Mouse (Mus musculus) cerebral cortex, adult 2 months (tissue): ENCODE measurements around the gene Olfr19.

Experiments used
- WGBS: fragments of 180-500 bp; shearing (Covaris S2); methylation state at CpG from one replicate; pipeline ENCODE4 v1.1.7; 2018; 5-methylcytosine and 5-hydroxymethylcytosine counted together

Olfr19 gene

GRCm38 (mm10) chr16:16676305-16676704 is at the start of gene Olfr19:
Gene Olfr19 (minus strand): TSS chr16:16676405.
- 76% methylated on average over 2 of the region's 2 CpGs for WGBS

- 68% methylated on average over 3 of the region's 3 CpGs for WGBS
Observed at GRCm38 (mm10) chr16:16684975-16685374, 8.8 kb upstream of the Olfr19 start.

GRCm38 (mm10) chr16:16684053-16684452 is 7.8 kb upstream of the Olfr19 start:
- 78% methylated on average over 2 of the region's 2 CpGs for WGBS

- WGBS = 76% methylated on average over 4 of the region's 4 CpGs
Observed at GRCm38 (mm10) chr16:16664994-16665393, 11.2 kb downstream of the Olfr19 start.

GRCm38 (mm10) chr16:16645148-16645547 is 31.1 kb downstream of the Olfr19 start:
- 80% methylated on average over 1 of the region's 1 CpGs for WGBS
